ENCODE assay signal across 25 mouse cellular contexts in genomic region chr11:98366290-98366689, GRCm38 (mm10). TPM values are rescaled to one million over a fixed set of nuclear protein-coding genes. Genes with fewer than 3 reads are reported as not detected.
A peak's percentile ranks its signal among the peaks of the same experiment; 100 is the strongest.
DNase-seq lines count a peak whose midpoint lies in the region; ATAC-seq and TF ChIP-seq lines count a peak whose summit lies in the region.
"Had no signal": no experiment of that assay in that cellular context is flagged by ENCODE, and none has a peak within 500 bp of the region (broad histone marks: within the 10 kb centered on the region; RNA-seq: fewer than 3 reads in every experiment).

No protein-coding gene starts in this region.

- DNase-seq in heart, adult 2 months, result no peak
- peak; percentile 34 for DNase-seq in 416B (ENCODE audit: low read depth)
- DNase-seq in MEL (ENCODE audit: low read depth, low spot score), result no peak
- DNase-seq in adrenal gland, adult 2 months, result no peak
- no peak for DNase-seq in lung, postnatal 10 days
- DNase-seq: adrenal gland, adult 8-10 months; cerebellum, postnatal 36 days; heart, adult 18-20 months; kidney, adult 9 months; kidney, postnatal 4 days; lung, adult 2 months; midbrain, embryonic 14.5 days had no signal

- no peaks in the 10 kb centered on the region for H3K9me3 ChIP-seq in heart, embryonic 16.5 days (replicated peaks; ENCODE audit: control insufficient read depth, low read length)
- H3K9me3 ChIP-seq in MEL (replicated peaks; ENCODE audit: insufficient read depth, low read length), result no peaks in the 10 kb centered on the region
- H3K9me3 ChIP-seq: embryonic facial prominence, embryonic 10.5 days; G1E; hindbrain, embryonic 12.5 days; neural tube, embryonic 15.5 days had no signal

- peak overlapping the region; percentile 82 for H3K27ac ChIP-seq in heart, embryonic 16.5 days (ENCODE audit: low read length)
- H3K27ac ChIP-seq in heart, adult 2 months, result no peak overlapping the region
- H3K27ac ChIP-seq in MEL (ENCODE audit: control insufficient read depth, low read depth, low read length), result no peak overlapping the region
- H3K27ac ChIP-seq: embryonic facial prominence, embryonic 10.5 days; hindbrain, embryonic 12.5 days; macrophage; neural tube, embryonic 15.5 days had no signal

- no peak overlapping the region for H3K4me2 ChIP-seq in heart, embryonic 16.5 days (ENCODE audit: low read depth, low read length)
- H3K4me2 ChIP-seq: hindbrain, embryonic 12.5 days; neural tube, embryonic 15.5 days had no signal

- no peak for ATAC-seq in heart, embryonic 16.5 days (replicated peaks; ENCODE audit: extremely low read depth, insufficient read depth, low FRiP score)
- peak; percentile 41 for ATAC-seq in neutrophil, adult 5-6 weeks (ENCODE audit: extremely low read depth, insufficient number of reproducible peaks, low FRiP score, poor library complexity, severe bottlenecking)
- ATAC-seq: forebrain, embryonic 14.5 days; inflammation-experienced regulatory T-cells, adult 6 months had no signal

- TF ChIP-seq EP300 in heart, adult 2 months (IDR thresholded peaks at IDR 0.05; ENCODE audit: insufficient read depth, low read depth, low read length), result no peak
- TF ChIP-seq EP300 in MEL (IDR thresholded peaks at IDR 0.05; ENCODE audit: low read depth in 1 of 2, low read length in 2 of 2), result no peak

- no peaks in the 10 kb centered on the region for H3K27me3 ChIP-seq in heart, embryonic 16.5 days (ENCODE audit: control insufficient read depth, insufficient read depth, low read length)
- H3K27me3 ChIP-seq in heart, adult 2 months (ENCODE audit: control insufficient read depth, insufficient read depth, low read length), result no peaks in the 10 kb centered on the region
- H3K27me3 ChIP-seq in MEL (ENCODE audit: control insufficient read depth in 1 of 2, insufficient read depth in 2 of 2, low read length in 2 of 2), result no peaks in the 10 kb centered on the region
- H3K27me3 ChIP-seq: hindbrain, embryonic 12.5 days; neural tube, embryonic 15.5 days had no signal

- no peak for TF ChIP-seq RAD21 in MEL (IDR thresholded peaks at IDR 0.05; ENCODE audit: low read depth, low read length)

- peaks cover 32% of the 10 kb centered on the region for H3K4me1 ChIP-seq in heart, embryonic 16.5 days (ENCODE audit: control insufficient read depth, insufficient read depth, low read length)
- H3K4me1 ChIP-seq in heart, adult 2 months (ENCODE audit: control insufficient read depth, insufficient read depth, low read length), result no peaks in the 10 kb centered on the region; the same call in 1 of the 2 replicates
- H3K4me1 ChIP-seq in MEL (ENCODE audit: control insufficient read depth in 1 of 2, insufficient read depth in 2 of 2, low read length in 2 of 2), result no peaks in the 10 kb centered on the region

- TF ChIP-seq CTCF in heart, adult 2 months (IDR thresholded peaks at IDR 0.05), result no peak
- TF ChIP-seq CTCF in MEL (IDR thresholded peaks at IDR 0.05 in 2 of 3, conservative IDR thresholded peaks at IDR 0.05 in 1 of 3; ENCODE audit: control insufficient read depth in 1 of 3, insufficient read depth in 1 of 3, low read depth in 2 of 3, low read length in 3 of 3, poor library complexity in 1 of 3, severe bottlenecking in 1 of 3), result no peak

- intact Hi-C loops in heart, adult 2 months (cut with DNase I), result no loop called here

- no peaks in the 10 kb centered on the region; the same call in 1 of the 2 replicates for H3K79me2 ChIP-seq in heart, adult 2 months (replicated peaks; ENCODE audit: control insufficient read depth, insufficient read depth, low read length)
- H3K79me2 ChIP-seq in MEL (ENCODE audit: control insufficient read depth, insufficient read depth, low read length, poor library complexity), result peaks cover 7% of the 10 kb centered on the region

- no peaks in the 10 kb centered on the region for H3K36me3 ChIP-seq in heart, embryonic 16.5 days (ENCODE audit: control insufficient read depth, insufficient read depth)
- no peaks in the 10 kb centered on the region for H3K36me3 ChIP-seq in heart, adult 2 months (ENCODE audit: control insufficient read depth, insufficient read depth, low read length)
- H3K36me3 ChIP-seq in MEL (ENCODE audit: control insufficient read depth in 1 of 2, insufficient read depth in 2 of 2, low read length in 2 of 2), result no peaks in the 10 kb centered on the region
- H3K36me3 ChIP-seq: embryonic facial prominence, embryonic 10.5 days; hindbrain, embryonic 12.5 days; neural tube, embryonic 15.5 days had no signal

- no peak overlapping the region for H3K4me3 ChIP-seq in heart, embryonic 16.5 days (ENCODE audit: low read length)
- no peak overlapping the region for H3K4me3 ChIP-seq in heart, adult 2 months
- no peak overlapping the region for H3K4me3 ChIP-seq in MEL (ENCODE audit: control insufficient read depth in 1 of 2, insufficient read depth in 1 of 2, low read depth in 2 of 2, low read length in 2 of 2)
- H3K4me3 ChIP-seq: embryonic facial prominence, embryonic 10.5 days; hindbrain, embryonic 12.5 days; myocyte; neural tube, embryonic 15.5 days had no signal

- 62% methylated on average over 10 of the region's 10 CpGs for WGBS in heart, embryonic 16.5 days
- 71% methylated on average over 10 of the region's 10 CpGs for WGBS in heart, adult 2 months

- TF ChIP-seq POLR2A in heart, adult 2 months (IDR thresholded peaks at IDR 0.05; ENCODE audit: insufficient read depth, low read depth, low read length), result no peak
- TF ChIP-seq POLR2A in MEL (IDR thresholded peaks at IDR 0.05; ENCODE audit: control insufficient read depth in 1 of 2, insufficient read depth in 1 of 2, low read depth in 1 of 2, low read length in 2 of 2, poor library complexity in 1 of 2), result no peak

- H3K9ac ChIP-seq in heart, embryonic 16.5 days (ENCODE audit: low read length), result no peak overlapping the region; the same call in 1 of the 2 replicates
- no peak overlapping the region for H3K9ac ChIP-seq in heart, adult 2 months (ENCODE audit: low read depth, low read length)
- H3K9ac ChIP-seq in MEL (ENCODE audit: control insufficient read depth, low read depth, low read length, poor library complexity, severe bottlenecking), result no peak overlapping the region
- H3K9ac ChIP-seq: hindbrain, embryonic 12.5 days; neural tube, embryonic 15.5 days had no signal

TF ChIP-seq in MEL, 35 proteins besides CTCF, POLR2A, EP300 and RAD21:
- no peak for TF ChIP-seq ZMIZ1 (IDR thresholded peaks at IDR 0.05; ENCODE audit: low read depth, low read length)
- TF ChIP-seq GATA1 (IDR thresholded peaks at IDR 0.05; ENCODE audit: low read depth, low read length), result no peak
- 0 out of 2 replicates have a peak, but pooled peaks have one; percentile 30 for TF ChIP-seq ZKSCAN1 (IDR thresholded peaks at IDR 0.05; ENCODE audit: low read depth, low read length)

RNA-seq across cellular contexts. Expression of gene Stard3, which starts 8.1 kb away (rescaled TPM):
- polyA plus RNA-seq in heart, embryonic 16.5 days (2015; fragmentation: Nextera tagmentation; extraction: Ambion mirVana), result 43.0 and 43.2 TPM in 2 replicates
- total RNA-seq in heart, adult 2 months (2021), result 10 to 100 TPM; 19.0 to 24.3 TPM
- polyA plus RNA-seq in heart, adult 2 months (2012; rRNA removed), result 58.3 and 62.3 TPM in 2 replicates
- 61.7 and 62.5 TPM in 2 replicates for total RNA-seq in MEL (2012; rRNA removed)
- polyA plus RNA-seq in MEL (2012; ENCODE audit: insufficient read depth in 1 of 2, insufficient read length in 2 of 2, low read depth in 1 of 2, low replicate concordance in 2 of 2, missing spikeins in 1 of 2), result 10 to 100 TPM in 1 of 2 experiments, not detected in 1; 53.0 TPM
- total RNA-seq in neutrophil, adult 5-6 weeks (2017), result 36.2 and 47.1 TPM in 2 replicates
- total RNA-seq in adrenal gland, adult 2 months (2021), result 10 to 100 TPM; 20.8 to 23.5 TPM
- 65.3 and 67.8 TPM in 2 replicates for polyA plus RNA-seq in adrenal gland, adult 2 months (2012; rRNA removed)

RNA-seq across cellular contexts. Expression of gene Tcap, which starts 17.3 kb away (rescaled TPM):
- 175 TPM in 2 replicates for polyA plus RNA-seq in heart, embryonic 16.5 days (2015; fragmentation: Nextera tagmentation; extraction: Ambion mirVana)
- 1,000 to 10,000 TPM; 1,095 to 3,136 TPM for total RNA-seq in heart, adult 2 months (2021)
- polyA plus RNA-seq in heart, adult 2 months (2012; rRNA removed), result 1,250 and 1,827 TPM in 2 replicates
- total RNA-seq in MEL (2012; rRNA removed), result not detected in 2 replicates
- polyA plus RNA-seq in MEL (2012; ENCODE audit: insufficient read depth in 1 of 2, insufficient read length in 2 of 2, low read depth in 1 of 2, low replicate concordance in 2 of 2, missing spikeins in 1 of 2), result under 1 TPM in 1 of 2 experiments, not detected in 1; 0.07 TPM
- not detected in 2 replicates for total RNA-seq in neutrophil, adult 5-6 weeks (2017)
- under 1 TPM; 0.31 to 0.32 TPM for total RNA-seq in adrenal gland, adult 2 months (2021)
- polyA plus RNA-seq in adrenal gland, adult 2 months (2012; rRNA removed), result 0.46 and 0.54 TPM in 2 replicates
- total RNA-seq: G1E had no signal
- polyA plus RNA-seq: embryonic facial prominence, embryonic 10.5 days; forebrain, embryonic 14.5 days; G1E; inflammation-experienced regulatory T-cells, adult 6 months; midbrain, embryonic 14.5 days had no signal

RNA-seq across cellular contexts. Expression of gene Ppp1r1b, which starts 18.1 kb away (rescaled TPM):
- 74.0 and 75.8 TPM in 2 replicates for polyA plus RNA-seq in heart, embryonic 16.5 days (2015; fragmentation: Nextera tagmentation; extraction: Ambion mirVana)
- 1 to 10 TPM; 2.6 to 5.3 TPM for total RNA-seq in heart, adult 2 months (2021)
- polyA plus RNA-seq in heart, adult 2 months (2012; rRNA removed), result 15.8 and 16.2 TPM in 2 replicates
- 25.4 and 35.2 TPM in 2 replicates for total RNA-seq in MEL (2012; rRNA removed)
- polyA plus RNA-seq in MEL (2012; ENCODE audit: insufficient read depth in 1 of 2, insufficient read length in 2 of 2, low read depth in 1 of 2, low replicate concordance in 2 of 2, missing spikeins in 1 of 2), result 100 to 1,000 TPM in 1 of 2 experiments, not detected in 1; 114 TPM
- total RNA-seq in neutrophil, adult 5-6 weeks (2017), result not detected in 2 replicates
- total RNA-seq in adrenal gland, adult 2 months (2021), result under 1 TPM; 0.17 to 0.55 TPM
- polyA plus RNA-seq in adrenal gland, adult 2 months (2012; rRNA removed), result 0.22 and 0.37 TPM in 2 replicates
- total RNA-seq: G1E had no signal
- polyA plus RNA-seq: G1E; inflammation-experienced regulatory T-cells, adult 6 months; macrophage; myocyte had no signal

RNA-seq across cellular contexts. Expression of gene Pnmt, which starts 20.0 kb away (rescaled TPM):
- polyA plus RNA-seq in heart, embryonic 16.5 days (2015; fragmentation: Nextera tagmentation; extraction: Ambion mirVana), result 0.37 and 0.39 TPM in 2 replicates
- total RNA-seq in heart, adult 2 months (2021), result 1 to 10 TPM in 1 of 2 experiments, under 1 TPM in 1; 0.91 to 1.5 TPM
- polyA plus RNA-seq in heart, adult 2 months (2012; rRNA removed), result 1.6 and 2.6 TPM in 2 replicates
- not detected in 2 replicates for total RNA-seq in MEL (2012; rRNA removed)
- not detected for polyA plus RNA-seq in MEL (2012; ENCODE audit: insufficient read depth in 1 of 2, insufficient read length in 2 of 2, low read depth in 1 of 2, low replicate concordance in 2 of 2, missing spikeins in 1 of 2)
- not detected in 2 replicates for total RNA-seq in neutrophil, adult 5-6 weeks (2017)
- total RNA-seq in adrenal gland, adult 2 months (2021), result 100 to 1,000 TPM; 314 to 601 TPM
- 379 and 598 TPM in 2 replicates for polyA plus RNA-seq in adrenal gland, adult 2 months (2012; rRNA removed)
- total RNA-seq: G1E; layer of hippocampus, postnatal 25 days; liver, adult 2 months had no signal
- polyA plus RNA-seq: G1E; inflammation-experienced regulatory T-cells, adult 6 months; liver, adult 2 months; macrophage; urinary bladder, adult 2 months had no signal

RNA-seq across cellular contexts. Expression of gene Pgap3, which starts 34.0 kb away (rescaled TPM):
- 18.0 and 19.0 TPM in 2 replicates for polyA plus RNA-seq in heart, embryonic 16.5 days (2015; fragmentation: Nextera tagmentation; extraction: Ambion mirVana)
- total RNA-seq in heart, adult 2 months (2021), result 1 to 10 TPM; 7.7 to 8.5 TPM
- 18.8 and 21.1 TPM in 2 replicates for polyA plus RNA-seq in heart, adult 2 months (2012; rRNA removed)
- total RNA-seq in MEL (2012; rRNA removed), result 5.9 and 7.4 TPM in 2 replicates
- polyA plus RNA-seq in MEL (2012; ENCODE audit: insufficient read depth in 1 of 2, insufficient read length in 2 of 2, low read depth in 1 of 2, low replicate concordance in 2 of 2, missing spikeins in 1 of 2), result 1 to 10 TPM in 1 of 2 experiments, not detected in 1; 8.4 TPM
- total RNA-seq in neutrophil, adult 5-6 weeks (2017), result 1.6 and 3.1 TPM in 2 replicates
- 1 to 10 TPM; 4.7 to 5.9 TPM for total RNA-seq in adrenal gland, adult 2 months (2021)
- polyA plus RNA-seq in adrenal gland, adult 2 months (2012; rRNA removed), result 18.4 and 20.3 TPM in 2 replicates

Comparison
In these comparisons a context has a peak if more than half of its experiments do, and no peak if none do; other contexts are left out.
1. RNA of gene Tcap, which starts 17.3 kb away (total RNA-seq): 1,095 to 3,136 TPM in heart, adult 2 months; 0.31 to 0.32 TPM in adrenal gland, adult 2 months, not detected in MEL and not detected in neutrophil, adult 5-6 weeks; every median in the first group is over 100 times any median in the second.